Mouse (Mus musculus): ENCODE results near the gene Ces4a. TPM values are rescaled to one million over a fixed set of nuclear protein-coding genes. Genes with fewer than 3 reads are reported as not detected.
"Not testable (repeated sequence)": the region's sequence is repeated elsewhere in the genome, so short reads cannot be mapped to it uniquely, and the experiment has no call there.

Gene Ces4a
- polyA plus RNA-seq, 1 experiment: not detected

DNA sequence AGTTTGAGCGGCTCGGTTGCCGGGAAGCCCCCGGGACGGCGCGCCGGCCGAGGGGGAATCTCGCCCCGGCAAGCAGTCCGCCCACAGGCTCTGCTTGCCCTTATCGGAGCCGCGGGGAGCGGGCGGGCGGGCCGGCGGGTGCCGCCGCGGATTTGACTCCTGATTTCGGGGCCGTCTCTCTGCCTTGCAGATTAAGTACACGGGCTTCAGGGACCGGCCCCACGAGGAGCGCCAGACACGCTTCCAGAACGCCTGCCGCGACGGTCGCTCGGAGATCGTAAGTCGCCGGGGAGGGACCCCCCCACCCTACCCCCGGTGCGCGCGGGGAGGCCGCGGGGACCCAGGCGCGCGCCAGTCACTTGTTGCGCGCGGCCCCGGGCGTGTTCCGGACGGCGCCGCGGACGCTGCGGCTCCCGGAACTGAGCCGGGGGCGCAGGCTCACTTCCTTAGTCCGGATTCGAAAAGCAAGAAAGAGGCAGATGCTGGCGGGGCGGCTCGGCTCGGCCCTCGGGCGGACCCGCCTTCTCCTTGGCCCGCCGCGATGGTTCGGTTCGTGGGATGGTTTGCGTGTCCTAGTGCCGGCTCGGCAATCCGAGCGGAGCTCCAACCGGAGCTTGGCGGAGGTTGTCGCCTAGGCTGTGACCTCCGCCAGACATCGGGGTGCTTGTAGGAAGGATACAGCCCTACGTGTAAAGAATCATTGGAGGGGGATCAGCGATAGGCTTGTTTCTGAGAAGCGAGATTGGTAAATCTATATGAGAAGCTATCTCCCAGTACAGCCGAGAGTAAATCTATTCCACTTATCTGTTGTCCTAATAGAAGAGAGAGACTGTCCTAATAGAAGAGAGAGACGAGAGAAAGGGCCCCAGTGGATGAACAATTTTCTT is 39.8 kb downstream of the Ces4a start:
- peaks cover 57% of the 10 kb centered on the region for H3K79me2 ChIP-seq (ENCODE audit: control insufficient read depth, insufficient read depth)
- peaks cover 45% of the 10 kb centered on the region for H3K79me3 ChIP-seq (ENCODE audit: low read depth)
- peak overlapping the region; percentile 71 for H3K4me3 ChIP-seq (ENCODE audit: insufficient read depth, poor library complexity, severe bottlenecking)
- no peak for TF ChIP-seq CTCF (IDR thresholded peaks at IDR 0.05; ENCODE audit: control insufficient read depth, insufficient read depth, insufficient read length)
- TF ChIP-seq MYOD1 (IDR thresholded peaks at IDR 0.05; ENCODE audit: control insufficient read depth, insufficient read length, low read depth): no peak
- peak overlapping the region; percentile 100 for H3ac ChIP-seq (ENCODE audit: control insufficient read depth, insufficient read length, low read depth)
- H3K36me3 ChIP-seq (ENCODE audit: control insufficient read depth, insufficient read depth): peaks cover 30% of the 10 kb centered on the region
- no peaks in the 10 kb centered on the region for H3K27me3 ChIP-seq (ENCODE audit: control insufficient read depth, insufficient read depth, insufficient read length)

DNA sequence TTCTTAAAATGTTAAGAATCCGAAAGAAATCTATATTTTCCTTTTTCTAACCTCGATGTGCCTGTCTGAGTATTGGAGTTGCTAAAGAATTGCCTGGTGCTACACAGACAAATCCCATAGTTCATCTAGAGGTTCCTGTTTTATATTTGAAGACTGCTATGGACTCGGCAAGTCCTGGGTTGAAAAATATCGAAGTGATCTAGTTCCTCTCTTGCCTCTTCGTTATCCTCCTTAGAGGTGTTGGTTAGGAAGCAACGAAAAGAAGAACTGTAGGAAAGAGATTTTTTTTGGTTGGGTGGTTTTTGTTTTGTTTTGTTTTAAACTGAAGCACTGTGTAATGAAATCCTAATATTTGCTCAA is 40.4 kb downstream of the Ces4a start:
- H3K4me3 ChIP-seq (ENCODE audit: insufficient read depth, poor library complexity, severe bottlenecking): peak overlapping the region; percentile 71

GRCm38 (mm10) chr8:105175287-105175686 is 43.7 kb downstream of the Ces4a start:
- peaks cover 94% of the 10 kb centered on the region for H3K79me2 ChIP-seq (ENCODE audit: control insufficient read depth, insufficient read depth)
- H3K4me3 ChIP-seq (ENCODE audit: insufficient read depth, poor library complexity, severe bottlenecking); H3K27me3 ChIP-seq (ENCODE audit: control insufficient read depth, insufficient read depth, insufficient read length); H3ac ChIP-seq (ENCODE audit: control insufficient read depth, insufficient read length, low read depth): not testable (repeated sequence)
- H3K36me3 ChIP-seq (ENCODE audit: control insufficient read depth, insufficient read depth): peaks cover 66% of the 10 kb centered on the region
- peaks cover 76% of the 10 kb centered on the region for H3K79me3 ChIP-seq (ENCODE audit: low read depth)

More for the DNA sequence above, 40.4 kb downstream of the Ces4a start:
- Histone ChIP-seq H3ac (ENCODE audit: control insufficient read depth, insufficient read length, low read depth) (peak overlapping the region; percentile 52), H3K36me3 (ENCODE audit: control insufficient read depth, insufficient read depth) (peaks cover 36% of the 10 kb centered on the region), H3K79me3 (ENCODE audit: low read depth) (peaks cover 51% of the 10 kb centered on the region), H3K79me2 (ENCODE audit: control insufficient read depth, insufficient read depth) (peaks cover 63% of the 10 kb centered on the region), H3K27me3 (ENCODE audit: control insufficient read depth, insufficient read depth, insufficient read length) (no peaks in the 10 kb centered on the region)
- TF ChIP-seq USF1 (IDR thresholded peaks at IDR 0.05; ENCODE audit: low read depth): no peak
- TF ChIP-seq MYOG (IDR thresholded peaks at IDR 0.05; ENCODE audit: control insufficient read depth, extremely low read depth, insufficient read length): no peak
- TF ChIP-seq CTCF (IDR thresholded peaks at IDR 0.05; ENCODE audit: control insufficient read depth, insufficient read depth, insufficient read length): no peak
- TF ChIP-seq MYOD1 (IDR thresholded peaks at IDR 0.05; ENCODE audit: control insufficient read depth, insufficient read length, low read depth): no peak
- no peak for TF ChIP-seq MAX (IDR thresholded peaks at IDR 0.05)
- TF ChIP-seq CEBPB (IDR thresholded peaks at IDR 0.05; ENCODE audit: low read depth): no peak
- TF ChIP-seq FOSL1 (IDR thresholded peaks at IDR 0.05; ENCODE audit: insufficient read depth, low read length, poor library complexity, severe bottlenecking): no peak

DNA sequence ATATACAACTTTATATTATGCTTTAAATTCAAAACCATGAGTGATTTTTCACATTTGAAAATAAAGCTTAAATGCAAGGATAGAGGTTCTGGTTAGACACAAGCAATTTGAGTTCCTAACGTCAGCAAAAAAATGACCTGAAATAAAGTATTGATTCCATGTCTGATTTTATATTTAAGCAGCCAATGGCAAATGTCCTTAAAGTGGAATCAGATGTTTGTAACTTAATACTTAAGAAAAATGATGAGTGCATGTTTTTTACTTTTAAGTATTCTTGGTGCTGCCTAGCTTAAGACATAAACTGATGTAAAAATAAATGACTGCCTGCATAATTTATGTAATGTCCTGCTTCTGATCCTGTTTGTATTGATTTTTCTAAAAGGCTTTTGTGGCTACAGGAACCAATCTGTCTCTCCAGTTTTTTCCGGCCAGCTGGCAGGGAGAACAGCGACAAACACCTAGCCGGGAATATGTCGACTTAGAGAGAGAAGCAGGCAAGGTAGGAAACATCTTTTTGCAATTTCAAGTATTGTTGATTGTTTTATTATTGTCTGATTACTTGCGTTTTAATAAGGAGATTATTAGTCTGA is 46.7 kb downstream of the Ces4a start:
- TF ChIP-seq USF1 (IDR thresholded peaks at IDR 0.05; ENCODE audit: low read depth): no peak
- no peak for TF ChIP-seq MAX (IDR thresholded peaks at IDR 0.05)
- TF ChIP-seq CTCF (IDR thresholded peaks at IDR 0.05; ENCODE audit: control insufficient read depth, insufficient read depth, insufficient read length): no peak
- no peak for TF ChIP-seq MYOD1 (IDR thresholded peaks at IDR 0.05; ENCODE audit: control insufficient read depth, insufficient read length, low read depth)
- TF ChIP-seq MYOG (IDR thresholded peaks at IDR 0.05; ENCODE audit: control insufficient read depth, extremely low read depth, insufficient read length): no peak
- no peak for TF ChIP-seq CEBPB (IDR thresholded peaks at IDR 0.05; ENCODE audit: low read depth)
- TF ChIP-seq FOSL1 (IDR thresholded peaks at IDR 0.05; ENCODE audit: insufficient read depth, low read length, poor library complexity, severe bottlenecking): no peak
- Histone ChIP-seq H3ac (ENCODE audit: control insufficient read depth, insufficient read length, low read depth) (no peak overlapping the region), H3K79me2 (ENCODE audit: control insufficient read depth, insufficient read depth) (peaks cover 98% of the 10 kb centered on the region), H3K27me3 (ENCODE audit: control insufficient read depth, insufficient read depth, insufficient read length) (no peaks in the 10 kb centered on the region), H3K79me3 (ENCODE audit: low read depth) (peaks cover 86% of the 10 kb centered on the region), H3K36me3 (ENCODE audit: control insufficient read depth, insufficient read depth) (peaks cover 94% of the 10 kb centered on the region), H3K4me3 (ENCODE audit: insufficient read depth, poor library complexity, severe bottlenecking) (no peak overlapping the region)

- Histone ChIP-seq H3K27me3 (ENCODE audit: control insufficient read depth, insufficient read depth, insufficient read length) (no peaks in the 10 kb centered on the region), H3K4me3 (ENCODE audit: insufficient read depth, poor library complexity, severe bottlenecking) (no peak overlapping the region), H3ac (ENCODE audit: control insufficient read depth, insufficient read length, low read depth) (no peak overlapping the region), H3K79me2 (ENCODE audit: control insufficient read depth, insufficient read depth) (peaks cover 95% of the 10 kb centered on the region), H3K36me3 (ENCODE audit: control insufficient read depth, insufficient read depth) (peaks cover 64% of the 10 kb centered on the region), H3K79me3 (ENCODE audit: low read depth) (peaks cover 74% of the 10 kb centered on the region)
- TF ChIP-seq MAX (IDR thresholded peaks at IDR 0.05) (no peak), CTCF (IDR thresholded peaks at IDR 0.05; ENCODE audit: control insufficient read depth, insufficient read depth, insufficient read length) (no peak)
These were observed 50.6 kb downstream of the Ces4a start for GRCm38 (mm10) chr8:105182201-105182600.

DNA sequence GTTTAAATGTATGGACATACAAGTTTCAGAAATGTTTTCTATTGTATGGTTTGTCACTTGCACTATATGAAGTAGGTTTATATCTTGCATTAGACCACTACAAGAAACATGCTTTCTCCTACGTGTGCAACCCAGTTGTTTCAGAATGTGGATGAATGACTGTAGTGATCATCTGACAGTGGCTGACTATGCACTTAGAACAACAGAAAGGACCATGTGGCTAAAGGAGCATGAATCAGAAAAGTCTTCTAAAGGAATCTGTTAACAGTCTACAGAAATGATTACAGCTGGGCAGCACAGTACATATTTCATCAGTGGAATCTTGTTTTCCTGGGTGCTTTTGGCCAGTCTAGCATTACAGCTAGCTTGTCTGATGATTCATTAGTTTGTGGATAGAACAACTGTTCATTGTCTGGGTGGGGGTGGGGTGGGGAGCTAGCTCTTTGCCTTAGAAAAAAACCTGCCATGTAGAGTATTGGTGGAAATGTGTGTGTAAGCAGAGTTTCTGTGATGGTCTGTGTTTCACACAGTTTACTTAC is 54.9 kb downstream of the Ces4a start:
- peaks cover 75% of the 10 kb centered on the region for H3K79me3 ChIP-seq (ENCODE audit: low read depth)
- H3ac ChIP-seq (ENCODE audit: control insufficient read depth, insufficient read length, low read depth): no peak overlapping the region
- no peak for TF ChIP-seq CTCF (IDR thresholded peaks at IDR 0.05; ENCODE audit: control insufficient read depth, insufficient read depth, insufficient read length)
- no peak for TF ChIP-seq MAX (IDR thresholded peaks at IDR 0.05)
- peak; percentile 65 for TF ChIP-seq USF1 (IDR thresholded peaks at IDR 0.05; ENCODE audit: low read depth)
- no peak for TF ChIP-seq CEBPB (IDR thresholded peaks at IDR 0.05; ENCODE audit: low read depth)
- no peak for TF ChIP-seq MYOD1 (IDR thresholded peaks at IDR 0.05; ENCODE audit: control insufficient read depth, insufficient read length, low read depth)
- no peak overlapping the region for H3K4me3 ChIP-seq (ENCODE audit: insufficient read depth, poor library complexity, severe bottlenecking)
- peaks cover 97% of the 10 kb centered on the region for H3K79me2 ChIP-seq (ENCODE audit: control insufficient read depth, insufficient read depth)
- peaks cover 39% of the 10 kb centered on the region for H3K36me3 ChIP-seq (ENCODE audit: control insufficient read depth, insufficient read depth)
- H3K27me3 ChIP-seq (ENCODE audit: control insufficient read depth, insufficient read depth, insufficient read length): no peaks in the 10 kb centered on the region

Measured in C2C12 (cell line).